Mouse (Mus musculus): ENCODE results near the gene Abi3. TPM values are rescaled to one million over a fixed set of nuclear protein-coding genes. Genes with fewer than 3 reads are reported as not detected.

Abi3 gene
- polyA plus RNA-seq (2014; fragmentation: Illumina TruSeq; extraction: RNeasy Lipid Tissue Mini Kit (QIAGEN cat#74804)): not detected

DNA sequence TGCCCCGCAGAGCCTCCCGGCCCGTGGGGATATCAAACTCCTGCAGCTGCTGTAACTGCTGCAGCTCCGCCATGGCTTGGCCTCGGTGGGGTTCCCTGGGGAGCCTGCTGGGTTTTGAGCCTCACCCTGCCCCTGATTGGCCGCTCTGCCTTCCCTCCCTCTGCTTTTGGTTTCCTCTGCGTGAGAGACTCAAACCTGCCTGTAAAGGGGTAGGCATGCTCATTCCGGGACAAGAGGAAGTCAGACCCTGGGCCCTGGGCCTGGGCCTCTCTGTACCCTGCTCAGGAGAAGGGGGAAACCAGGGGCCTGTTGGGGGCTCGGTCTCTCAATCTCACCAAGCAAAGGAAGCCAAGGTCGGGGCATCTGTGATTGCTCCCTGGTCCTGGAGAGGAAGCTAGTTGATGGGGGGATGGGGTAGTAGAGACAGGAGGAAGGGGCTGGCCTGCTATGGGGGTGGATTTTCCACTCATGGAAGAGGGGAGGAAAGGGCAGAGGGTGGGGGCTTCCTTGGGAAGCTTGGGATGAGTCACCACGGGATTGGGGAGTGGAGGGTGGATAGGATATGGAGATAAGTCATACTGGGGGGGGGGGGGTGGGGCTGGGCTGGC is at the start of gene Abi3:
Abi3 (minus strand) TSS at position 403 of the 608 bp plus-strand sequence.

GRCm38 (mm10) chr11:95837059-95837458 is 5.2 kb downstream of the Abi3 start, which contains the start of gene Gngt2:
TSS of gene Gngt2 (plus strand) at chr11:95837216.

GRCm38 (mm10) chr11:95824071-95824876 is 18.0 kb downstream of the Abi3 start, which contains the start of gene Phospho1:
TSS of gene Phospho1 (plus strand) at chr11:95824499.

Other genes starting within 250 kb of the Abi3 start
- 7.8 TPM for gene Phb, start 175.5 kb downstream of the Abi3 start, polyA plus RNA-seq (2014; fragmentation: Illumina TruSeq; extraction: RNeasy Lipid Tissue Mini Kit (QIAGEN cat#74804))
- 39.1 TPM for gene Zfp652, start 129.8 kb downstream of the Abi3 start, polyA plus RNA-seq (2014; fragmentation: Illumina TruSeq; extraction: RNeasy Lipid Tissue Mini Kit (QIAGEN cat#74804))
- 0.14 TPM for gene B130006D01Rik, start 118.9 kb downstream of the Abi3 start, polyA plus RNA-seq (2014; fragmentation: Illumina TruSeq; extraction: RNeasy Lipid Tissue Mini Kit (QIAGEN cat#74804))
- gene Phospho1, start 18.0 kb downstream of the Abi3 start, polyA plus RNA-seq (2014; fragmentation: Illumina TruSeq; extraction: RNeasy Lipid Tissue Mini Kit (QIAGEN cat#74804)): not detected
- gene Gngt2, start 5.3 kb downstream of the Abi3 start, polyA plus RNA-seq (2014; fragmentation: Illumina TruSeq; extraction: RNeasy Lipid Tissue Mini Kit (QIAGEN cat#74804)): 2.6 TPM
- gene B4galnt2, start 72.4 kb upstream of the Abi3 start, polyA plus RNA-seq (2014; fragmentation: Illumina TruSeq; extraction: RNeasy Lipid Tissue Mini Kit (QIAGEN cat#74804)): 0.43 TPM
- not detected for gene Igf2bp1, start 163.5 kb upstream of the Abi3 start, polyA plus RNA-seq (2014; fragmentation: Illumina TruSeq; extraction: RNeasy Lipid Tissue Mini Kit (QIAGEN cat#74804))
- not detected for gene Gip, start 182.1 kb upstream of the Abi3 start, polyA plus RNA-seq (2014; fragmentation: Illumina TruSeq; extraction: RNeasy Lipid Tissue Mini Kit (QIAGEN cat#74804))
- gene Snf8, start 192.4 kb upstream of the Abi3 start, polyA plus RNA-seq (2014; fragmentation: Illumina TruSeq; extraction: RNeasy Lipid Tissue Mini Kit (QIAGEN cat#74804)): 9.0 TPM
- 26.7 TPM for gene Ube2z, start 222.9 kb upstream of the Abi3 start, polyA plus RNA-seq (2014; fragmentation: Illumina TruSeq; extraction: RNeasy Lipid Tissue Mini Kit (QIAGEN cat#74804))
- 4.8 TPM for gene Atp5g1, start 233.2 kb upstream of the Abi3 start, polyA plus RNA-seq (2014; fragmentation: Illumina TruSeq; extraction: RNeasy Lipid Tissue Mini Kit (QIAGEN cat#74804))